26 mouse cellular contexts compared by ENCODE assay signal in genomic region chr9:98510363-98511055, GRCm38 (mm10). TPM values are rescaled to one million over a fixed set of nuclear protein-coding genes. Genes with fewer than 3 reads are reported as not detected.
DNase-seq lines count a peak whose midpoint lies in the region; ATAC-seq and TF ChIP-seq lines count a peak whose summit lies in the region.
"Had no signal": no experiment of that assay in that cellular context is flagged by ENCODE, and none has a peak within 500 bp of the region (broad histone marks: within the 10 kb centered on the region; RNA-seq: fewer than 3 reads in every experiment).

No protein-coding gene starts in this region.

- no peaks in the 10 kb centered on the region for H3K27me3 ChIP-seq in forebrain, embryonic 14.5 days (replicated peaks; ENCODE audit: control insufficient read depth, insufficient read depth, low read length)
- H3K27me3 ChIP-seq in forebrain, postnatal 0 days (ENCODE audit: insufficient read depth, low read length), result no peaks in the 10 kb centered on the region
- H3K27me3 ChIP-seq in megakaryocyte, embryonic 14.5 days (replicated peaks), result no peaks in the 10 kb centered on the region
- H3K27me3 ChIP-seq in liver, embryonic 16.5 days (ENCODE audit: control insufficient read depth, insufficient read depth, low read depth, low read length), result no peaks in the 10 kb centered on the region
- H3K27me3 ChIP-seq in hindbrain, embryonic 10.5 days (ENCODE audit: insufficient read depth, poor library complexity, severe bottlenecking), result no peaks in the 10 kb centered on the region
- H3K27me3 ChIP-seq: embryonic facial prominence, embryonic 13.5 days; forebrain, embryonic 12.5 days; Patski had no signal

- no peak overlapping the region for H3K27ac ChIP-seq in forebrain, embryonic 14.5 days (ENCODE audit: low read depth, low read length)
- no peak overlapping the region for H3K27ac ChIP-seq in forebrain, postnatal 0 days (ENCODE audit: low read depth, low read length)
- H3K27ac ChIP-seq in liver, embryonic 16.5 days (ENCODE audit: low read length), result no peak overlapping the region
- no peak overlapping the region for H3K27ac ChIP-seq in hindbrain, embryonic 10.5 days
- H3K27ac ChIP-seq: embryonic facial prominence, embryonic 13.5 days; forebrain, embryonic 12.5 days; heart, embryonic 10.5 days; hindbrain, embryonic 14.5 days had no signal

- no peaks in the 10 kb centered on the region for H3K4me1 ChIP-seq in forebrain, embryonic 14.5 days (ENCODE audit: control insufficient read depth, insufficient read depth, low read length)
- H3K4me1 ChIP-seq in forebrain, postnatal 0 days (ENCODE audit: insufficient read depth), result no peaks in the 10 kb centered on the region
- peaks cover 81% of the 10 kb centered on the region for H3K4me1 ChIP-seq in megakaryocyte, embryonic 14.5 days
- H3K4me1 ChIP-seq in liver, embryonic 16.5 days (ENCODE audit: control insufficient read depth, low read depth, low read length), result no peaks in the 10 kb centered on the region; the same call in 1 of the 2 replicates
- no peaks in the 10 kb centered on the region for H3K4me1 ChIP-seq in hindbrain, embryonic 10.5 days (replicated peaks)
- H3K4me1 ChIP-seq: embryonic facial prominence, embryonic 13.5 days; forebrain, embryonic 12.5 days had no signal

- no peaks in the 10 kb centered on the region for H3K9me3 ChIP-seq in forebrain, embryonic 14.5 days (replicated peaks; ENCODE audit: control insufficient read depth, low read length)
- H3K9me3 ChIP-seq in forebrain, postnatal 0 days (ENCODE audit: low read length), result no peaks in the 10 kb centered on the region
- H3K9me3 ChIP-seq in megakaryocyte, embryonic 14.5 days, result no peaks in the 10 kb centered on the region; the same call in 1 of the 2 replicates
- H3K9me3 ChIP-seq in liver, embryonic 16.5 days (replicated peaks; ENCODE audit: control insufficient read depth, low read length), result no peaks in the 10 kb centered on the region
- H3K9me3 ChIP-seq in hindbrain, embryonic 10.5 days, result no peaks in the 10 kb centered on the region
- H3K9me3 ChIP-seq: embryonic facial prominence, embryonic 13.5 days; forebrain, embryonic 12.5 days; heart, embryonic 10.5 days had no signal

- ATAC-seq in forebrain, embryonic 14.5 days, result peak; percentile 48; the same call in 1 of the 2 replicates
- ATAC-seq in forebrain, postnatal 0 days, result no peak
- ATAC-seq in megakaryocyte, adult 5-6 weeks (ENCODE audit: poor library complexity, severe bottlenecking), result no peak
- peak; percentile 35; the same call in 1 of the 2 replicates for ATAC-seq in liver, embryonic 16.5 days (ENCODE audit: low read depth)
- ATAC-seq: activated CD4-positive, CD25-positive, alpha-beta regulatory T cell, adult 4 months; CD4-positive, CD25-positive, alpha-beta regulatory T cell, adult 4 months; intestine, embryonic 16.5 days; Patski had no signal

- TF ChIP-seq CTCF in forebrain, postnatal 0 days (IDR thresholded peaks at IDR 0.05; ENCODE audit: low read depth), result no peak

- H3K36me3 ChIP-seq in forebrain, embryonic 14.5 days (ENCODE audit: control insufficient read depth, insufficient read depth, low read length), result no peaks in the 10 kb centered on the region
- H3K36me3 ChIP-seq in forebrain, postnatal 0 days (ENCODE audit: insufficient read depth), result no peaks in the 10 kb centered on the region
- H3K36me3 ChIP-seq in megakaryocyte, embryonic 14.5 days (replicated peaks; ENCODE audit: low read length), result peaks cover 2% of the 10 kb centered on the region
- H3K36me3 ChIP-seq in liver, embryonic 16.5 days (ENCODE audit: control insufficient read depth, insufficient read depth), result no peaks in the 10 kb centered on the region
- H3K36me3 ChIP-seq in hindbrain, embryonic 10.5 days, result no peaks in the 10 kb centered on the region
- H3K36me3 ChIP-seq: embryonic facial prominence, embryonic 13.5 days; forebrain, embryonic 12.5 days; heart, embryonic 10.5 days had no signal

- 89% methylated on average over 6 of the region's 6 CpGs for WGBS in forebrain, embryonic 14.5 days
- WGBS in forebrain, postnatal 0 days, result 83% methylated on average over 6 of the region's 6 CpGs
- 57% methylated on average over 6 of the region's 6 CpGs for WGBS in liver, embryonic 16.5 days (ENCODE audit: insufficient replicate concordance)
- WGBS in hindbrain, embryonic 10.5 days, result 89% methylated on average over 6 of the region's 6 CpGs

- DNase-seq in adrenal gland, postnatal 10 days, result peak; percentile 41
- no peak for DNase-seq in adrenal gland, postnatal 4 days (ENCODE audit: low spot score in 2 of 2)
- DNase-seq in forebrain, embryonic 14.5 days (ENCODE audit: low spot score), result peak; percentile 42
- DNase-seq in forebrain, postnatal 0 days, result no peak
- DNase-seq in hindbrain, embryonic 10.5 days (ENCODE audit: low spot score), result no peak
- DNase-seq: B cell, adult 2 months; cerebellum, adult 18-20 months; cerebellum, postnatal 36 days; gastrocnemius, postnatal 36 days; heart, adult 18-20 months; heart, postnatal 10 days had no signal

- H3K4me3 ChIP-seq in forebrain, embryonic 14.5 days (ENCODE audit: low read depth, low read length), result no peak overlapping the region
- no peak overlapping the region for H3K4me3 ChIP-seq in forebrain, postnatal 0 days (ENCODE audit: low read depth, low read length)
- H3K4me3 ChIP-seq in megakaryocyte, embryonic 14.5 days (replicated peaks), result peak overlapping the region; percentile 54
- H3K4me3 ChIP-seq in liver, embryonic 16.5 days (ENCODE audit: low read depth, low read length), result no peak overlapping the region
- no peak overlapping the region for H3K4me3 ChIP-seq in hindbrain, embryonic 10.5 days
- H3K4me3 ChIP-seq: embryonic facial prominence, embryonic 13.5 days; forebrain, embryonic 12.5 days; heart, embryonic 10.5 days had no signal

- no peak overlapping the region for H3K4me2 ChIP-seq in forebrain, embryonic 14.5 days (ENCODE audit: low read length)
- H3K4me2 ChIP-seq in forebrain, postnatal 0 days (ENCODE audit: low read depth), result no peak overlapping the region
- no peak overlapping the region for H3K4me2 ChIP-seq in liver, embryonic 16.5 days (ENCODE audit: low read depth, low read length)
- H3K4me2 ChIP-seq: embryonic facial prominence, embryonic 13.5 days; forebrain, embryonic 12.5 days; hindbrain, embryonic 14.5 days had no signal

- H3K9ac ChIP-seq in forebrain, embryonic 14.5 days (ENCODE audit: low read length), result no peak overlapping the region
- no peak overlapping the region for H3K9ac ChIP-seq in forebrain, postnatal 0 days
- no peak overlapping the region for H3K9ac ChIP-seq in liver, embryonic 16.5 days (ENCODE audit: low read depth, low read length)
- H3K9ac ChIP-seq: embryonic facial prominence, embryonic 13.5 days; forebrain, embryonic 12.5 days; hindbrain, embryonic 14.5 days had no signal

RNA-seq across cellular contexts. Expression of gene Rbp2, which starts 24.6 kb away (rescaled TPM):
- 1 to 10 TPM in 1 of 2 experiments, under 1 TPM in 1; 0.48 to 1.4 TPM for total RNA-seq in adrenal gland, postnatal 10 days (2021)
- under 1 TPM in 1 of 2 experiments, not detected in 1; 0.99 TPM for total RNA-seq in adrenal gland, postnatal 4 days (2021)
- polyA plus RNA-seq in forebrain, embryonic 14.5 days (2014; fragmentation: Nextera tagmentation; extraction: Ambion mirVana), result 0.37 and 0.47 TPM in 2 replicates
- total RNA-seq in forebrain, postnatal 0 days (2014; rRNA removed), result 0.76 TPM in 1 of 2 replicates, not detected in the other
- 0.48 and 0.67 TPM in 2 replicates for polyA plus RNA-seq in forebrain, postnatal 0 days (2015; fragmentation: Nextera tagmentation; extraction: Ambion mirVana)
- polyA plus RNA-seq in megakaryocyte, embryonic 14.5 days (2012; ENCODE audit: insufficient read depth, low replicate concordance), result 2.4 TPM in 1 of 2 replicates, not detected in the other
- not detected in 2 replicates for total RNA-seq in megakaryocyte, adult 5-6 weeks (2015)
- total RNA-seq in megakaryocyte, adult 5-6 weeks (2017), result not detected in 2 replicates
- polyA plus RNA-seq in liver, embryonic 16.5 days (2015; fragmentation: Nextera tagmentation; extraction: Ambion mirVana), result 55.2 and 99.5 TPM in 2 replicates
- 0.77 and 1.0 TPM in 2 replicates for polyA plus RNA-seq in hindbrain, embryonic 10.5 days (2016; fragmentation: Nextera tagmentation; extraction: Ambion mirVana)
- total RNA-seq: adrenal gland, adult 18-20 months; gastrocnemius, adult 8-10 months; gastrocnemius, postnatal 36 days; heart, adult 18-20 months; hematopoietic stem cell, adult 5-6 weeks; MEL had no signal
- polyA plus RNA-seq: activated CD4-positive, CD25-positive, alpha-beta regulatory T cell, adult 4 months; CD4-positive, CD25-positive, alpha-beta regulatory T cell, adult 4 months; forebrain, embryonic 12.5 days; Patski had no signal

RNA-seq across cellular contexts. Expression of gene Copb2, which starts 53.0 kb away (rescaled TPM):
- 100 to 1,000 TPM; 111 to 114 TPM for total RNA-seq in adrenal gland, postnatal 10 days (2021)
- 100 to 1,000 TPM; 131 to 141 TPM for total RNA-seq in adrenal gland, postnatal 4 days (2021)
- 150 and 151 TPM in 2 replicates for polyA plus RNA-seq in forebrain, embryonic 14.5 days (2014; fragmentation: Nextera tagmentation; extraction: Ambion mirVana)
- total RNA-seq in forebrain, postnatal 0 days (2014; rRNA removed), result 96.3 and 116 TPM in 2 replicates
- 109 TPM in 2 replicates for polyA plus RNA-seq in forebrain, postnatal 0 days (2015; fragmentation: Nextera tagmentation; extraction: Ambion mirVana)
- polyA plus RNA-seq in megakaryocyte, embryonic 14.5 days (2012; ENCODE audit: insufficient read depth, low replicate concordance), result 18.2 TPM in 1 of 2 replicates, not detected in the other
- total RNA-seq in megakaryocyte, adult 5-6 weeks (2015), result 130 and 144 TPM in 2 replicates
- 141 and 153 TPM in 2 replicates for total RNA-seq in megakaryocyte, adult 5-6 weeks (2017)
- 67.7 and 68.1 TPM in 2 replicates for polyA plus RNA-seq in liver, embryonic 16.5 days (2015; fragmentation: Nextera tagmentation; extraction: Ambion mirVana)
- polyA plus RNA-seq in hindbrain, embryonic 10.5 days (2016; fragmentation: Nextera tagmentation; extraction: Ambion mirVana), result 149 and 155 TPM in 2 replicates

Comparison
In these comparisons a context has a peak if more than half of its experiments do, and no peak if none do; other contexts are left out.
1. DNase-seq: peak in adrenal gland, postnatal 10 days (single experiment) and forebrain, embryonic 14.5 days (single experiment); none in adrenal gland, postnatal 4 days (0 of 2), forebrain, postnatal 0 days (single experiment) and hindbrain, embryonic 10.5 days (single experiment).
2. ATAC-seq: peak in forebrain, embryonic 14.5 days (single experiment) and liver, embryonic 16.5 days (single experiment); none in forebrain, postnatal 0 days (single experiment) and megakaryocyte, adult 5-6 weeks (single experiment).
3. RNA of gene Rbp2, which starts 24.6 kb away (polyA plus RNA-seq): 55.2 to 99.5 TPM in liver, embryonic 16.5 days; 2.4 TPM in megakaryocyte, embryonic 14.5 days, 0.77 to 1.0 TPM in hindbrain, embryonic 10.5 days, 0.48 to 0.67 TPM in forebrain, postnatal 0 days and 0.37 to 0.47 TPM in forebrain, embryonic 14.5 days; every median in the first group is over 10 times any median in the second.